In genomic region chr14:32201791-32202451, GRCm38 (mm10) we compare ENCODE assay signal across 8 mouse cellular contexts. TPM values are rescaled to one million over a fixed set of nuclear protein-coding genes. Genes with fewer than 3 reads are reported as not detected.
DNase-seq lines count a peak whose midpoint lies in the region; ATAC-seq lines count a peak whose summit lies in the region.

Timm23 (minus strand) TSS chr14:32201898.
Parg (plus strand) TSS chr14:32201949.

- H3K27ac ChIP-seq in embryonic facial prominence, embryonic 14.5 days (replicated peaks; ENCODE audit: low read depth, low read length), result peak within 1 kb of the TSS; percentile 68
- H3K27ac ChIP-seq in kidney, embryonic 14.5 days (ENCODE audit: low read depth, low read length), result peak within 1 kb of the TSS; percentile 63; the same call in 1 of the 2 replicates
- H3K27ac ChIP-seq in limb, embryonic 15.5 days, result peak within 1 kb of the TSS; percentile 77

- ATAC-seq in embryonic facial prominence, embryonic 14.5 days (ENCODE audit: low read depth), result peak; percentile 96
- peak; percentile 96 for ATAC-seq in kidney, embryonic 14.5 days (ENCODE audit: low FRiP score, low TSS enrichment)
- ATAC-seq in limb, embryonic 15.5 days (ENCODE audit: insufficient number of reproducible peaks, low FRiP score, low TSS enrichment, low read depth), result peak; percentile 88

- peak within 1 kb of the TSS; percentile 87 for H3K4me2 ChIP-seq in embryonic facial prominence, embryonic 14.5 days (ENCODE audit: low read depth, low read length)
- H3K4me2 ChIP-seq in kidney, embryonic 14.5 days (replicated peaks; ENCODE audit: low read depth, low read length), result peak within 1 kb of the TSS; percentile 82
- H3K4me2 ChIP-seq in limb, embryonic 15.5 days, result peak within 1 kb of the TSS; percentile 64

- H3K4me3 ChIP-seq in embryonic facial prominence, embryonic 14.5 days (ENCODE audit: low read depth, low read length), result peak within 1 kb of the TSS; percentile 98
- peak within 1 kb of the TSS; percentile 88 for H3K4me3 ChIP-seq in kidney, embryonic 14.5 days (ENCODE audit: low read length)
- H3K4me3 ChIP-seq in limb, embryonic 15.5 days, result peak within 1 kb of the TSS; percentile 99

- WGBS in embryonic facial prominence, embryonic 14.5 days, result under 1% methylated on average over 33 of the region's 77 CpGs
- WGBS in kidney, embryonic 14.5 days, result under 1% methylated on average over 59 of the region's 77 CpGs
- 0% methylated on average over 71 of the region's 77 CpGs for WGBS in limb, embryonic 15.5 days

- H3K9me3 ChIP-seq in embryonic facial prominence, embryonic 14.5 days (ENCODE audit: control insufficient read depth, low read length), result no peaks in the 10 kb centered on the region
- H3K9me3 ChIP-seq in kidney, embryonic 14.5 days (ENCODE audit: control insufficient read depth, low read length), result no peaks in the 10 kb centered on the region
- no peaks in the 10 kb centered on the region for H3K9me3 ChIP-seq in limb, embryonic 15.5 days

- DNase-seq in 3T3-L1 (ENCODE audit: low read depth, low spot score), result peak; percentile 87
- peak; percentile 51 to 75 for DNase-seq in adrenal gland, postnatal 4 days (ENCODE audit: low spot score in 2 of 2)
- peak; percentile 95 for DNase-seq in embryonic facial prominence, embryonic 14.5 days (ENCODE audit: low spot score)
- peak; percentile 87 to 89 for DNase-seq in heart, adult 9 months (ENCODE audit: low spot score in 2 of 2)
- peak; percentile 66 to 73 for DNase-seq in monocyte, adult 2 months (ENCODE audit: low read depth in 1 of 2, low spot score in 2 of 2)
- peak; percentile 82 to 85 for DNase-seq in spleen, postnatal 36 days (ENCODE audit: low spot score in 2 of 2)

- peak within 1 kb of the TSS; percentile 92 for H3K9ac ChIP-seq in embryonic facial prominence, embryonic 14.5 days (ENCODE audit: low read depth, low read length)
- peak within 1 kb of the TSS; percentile 91 for H3K9ac ChIP-seq in kidney, embryonic 14.5 days (ENCODE audit: low read depth, low read length)
- peak within 1 kb of the TSS; percentile 96 for H3K9ac ChIP-seq in limb, embryonic 15.5 days

- H3K36me3 ChIP-seq in embryonic facial prominence, embryonic 14.5 days (ENCODE audit: control insufficient read depth, insufficient read depth, low read length), result peaks cover 23% of the 10 kb centered on the region
- peaks cover 22% of the 10 kb centered on the region for H3K36me3 ChIP-seq in kidney, embryonic 14.5 days (ENCODE audit: control insufficient read depth, insufficient read depth, low read length)
- peaks cover 20% of the 10 kb centered on the region for H3K36me3 ChIP-seq in limb, embryonic 15.5 days

- peaks cover 18% of the 10 kb centered on the region for H3K4me1 ChIP-seq in embryonic facial prominence, embryonic 14.5 days (ENCODE audit: control insufficient read depth, insufficient read depth, low read length)
- H3K4me1 ChIP-seq in kidney, embryonic 14.5 days (ENCODE audit: control insufficient read depth, insufficient read depth, low read length), result peaks cover 15% of the 10 kb centered on the region; the same call in 1 of the 2 replicates
- peaks cover 18% of the 10 kb centered on the region for H3K4me1 ChIP-seq in limb, embryonic 15.5 days

- H3K27me3 ChIP-seq in embryonic facial prominence, embryonic 14.5 days (replicated peaks; ENCODE audit: control insufficient read depth, insufficient read depth, low read length), result no peaks in the 10 kb centered on the region
- no peaks in the 10 kb centered on the region for H3K27me3 ChIP-seq in kidney, embryonic 14.5 days (ENCODE audit: control insufficient read depth, insufficient read depth, low read length)
- H3K27me3 ChIP-seq in limb, embryonic 15.5 days, result no peaks in the 10 kb centered on the region

RNA-seq across cellular contexts. Expression of gene Timm23, which starts in this region (rescaled TPM):
- 100 to 1,000 TPM; 108 to 118 TPM for total RNA-seq in adrenal gland, postnatal 4 days (2021)
- polyA plus RNA-seq in embryonic facial prominence, embryonic 14.5 days (2014; fragmentation: Nextera tagmentation; extraction: Ambion mirVana), result 298 and 302 TPM in 2 replicates
- 324 and 335 TPM in 2 replicates for polyA plus RNA-seq in kidney, embryonic 14.5 days (2014; fragmentation: Nextera tagmentation; extraction: Ambion mirVana)
- 269 and 291 TPM in 2 replicates for polyA plus RNA-seq in limb, embryonic 15.5 days (2015; fragmentation: Nextera tagmentation; extraction: Ambion mirVana)

RNA-seq across cellular contexts. Expression of gene Parg, which starts in this region (rescaled TPM):
- 10 to 100 TPM; 70.2 to 80.9 TPM for total RNA-seq in adrenal gland, postnatal 4 days (2021)
- polyA plus RNA-seq in embryonic facial prominence, embryonic 14.5 days (2014; fragmentation: Nextera tagmentation; extraction: Ambion mirVana), result 45.2 and 46.0 TPM in 2 replicates
- polyA plus RNA-seq in kidney, embryonic 14.5 days (2014; fragmentation: Nextera tagmentation; extraction: Ambion mirVana), result 30.6 and 57.5 TPM in 2 replicates
- 33.8 and 37.7 TPM in 2 replicates for polyA plus RNA-seq in limb, embryonic 15.5 days (2015; fragmentation: Nextera tagmentation; extraction: Ambion mirVana)

Comparison
In these comparisons a context has a peak if more than half of its experiments do, and no peak if none do; other contexts are left out.
1. Peak in every context shown above with its lines: DNase-seq, ATAC-seq, H3K4me3 ChIP-seq and H3K27ac ChIP-seq.